Mouse (Mus musculus) embryonic fibroblast, embryonic 13.5 days (primary cell): ENCODE measurements around the gene Tmem63b. TPM values are rescaled to one million over a fixed set of nuclear protein-coding genes. Genes with fewer than 3 reads are reported as not detected.

Experiments used
- H3K27ac ChIP-seq: 2 replicates; pipeline ENCODE4 v1.5.1; 2012; ENCODE audit warnings: low read length, control low read depth, inconsistent platforms; ENCODE audit not compliant: insufficient read depth
- H3K4me1 ChIP-seq: 2 replicates; pipeline ENCODE4 v1.6.1; 2011; ENCODE audit warnings: low read length; ENCODE audit not compliant: control insufficient read depth, insufficient read depth
- H3K4me3 ChIP-seq: 2 replicates; pipeline ENCODE4 v1.5.1; 2011; ENCODE audit warnings: mild to moderate bottlenecking, control low read depth, low read length; ENCODE audit not compliant: insufficient read depth
- CTCF ChIP-seq: IDR thresholded peaks from 2 replicates; pipeline ENCODE4 v1.5.1; 2011; ENCODE audit warnings: mild to moderate bottlenecking, control low read depth, low read length, moderate library complexity, borderline replicate concordance; ENCODE audit not compliant: insufficient read depth
- POLR2A ChIP-seq: IDR thresholded peaks from 2 replicates; pipeline ENCODE4 v1.6.1; 2011; ENCODE audit warnings: low read depth, mild to moderate bottlenecking, control low read depth, low read length, moderate library complexity
- polyA plus RNA-seq: library from polyadenylated mRNA; stranded (reverse); fragments of >200 nt; gene quantifications from 2 replicates; pipeline ENCODE4 v1.2.4, GENCODE M21; 2011; ENCODE audit warnings: low read depth; ENCODE audit not compliant: missing spikeins, insufficient read length

Gene Tmem63b
- polyA plus RNA-seq: 42.8 and 54.0 TPM in 2 replicates

DNA sequence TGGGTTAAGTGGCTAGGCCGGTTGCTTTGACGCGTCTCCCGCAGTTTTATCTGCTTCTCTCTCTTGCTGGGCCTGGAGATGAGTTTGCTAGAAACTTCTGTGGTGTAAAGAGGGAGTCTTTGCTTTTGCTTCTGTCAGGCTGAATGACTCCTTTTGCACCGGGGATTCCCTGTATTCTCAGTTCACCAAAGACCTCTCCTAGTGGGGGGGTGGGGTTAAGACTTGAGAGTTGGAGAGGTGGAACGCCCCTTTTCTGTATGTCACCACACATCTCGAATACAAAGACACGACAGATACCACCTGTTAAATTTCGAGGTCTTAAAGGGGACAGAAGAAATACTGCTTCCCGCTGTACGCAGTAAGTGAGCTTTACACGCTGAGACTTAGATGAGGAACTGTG, at the start of gene Tmem63b:
Gene Tmem63b, minus strand, starts transcription at position 190 of the 400 bp plus-strand sequence.
- H3K4me1 ChIP-seq: peaks cover 6% of the 10 kb centered on the region; the same call in 1 of the 2 replicates
- H3K4me3 ChIP-seq: peak within 1 kb of the TSS; percentile 90
- H3K27ac ChIP-seq: no peak within 1 kb of the TSS
- TF ChIP-seq POLR2A (no peak), CTCF (no peak)

DNA sequence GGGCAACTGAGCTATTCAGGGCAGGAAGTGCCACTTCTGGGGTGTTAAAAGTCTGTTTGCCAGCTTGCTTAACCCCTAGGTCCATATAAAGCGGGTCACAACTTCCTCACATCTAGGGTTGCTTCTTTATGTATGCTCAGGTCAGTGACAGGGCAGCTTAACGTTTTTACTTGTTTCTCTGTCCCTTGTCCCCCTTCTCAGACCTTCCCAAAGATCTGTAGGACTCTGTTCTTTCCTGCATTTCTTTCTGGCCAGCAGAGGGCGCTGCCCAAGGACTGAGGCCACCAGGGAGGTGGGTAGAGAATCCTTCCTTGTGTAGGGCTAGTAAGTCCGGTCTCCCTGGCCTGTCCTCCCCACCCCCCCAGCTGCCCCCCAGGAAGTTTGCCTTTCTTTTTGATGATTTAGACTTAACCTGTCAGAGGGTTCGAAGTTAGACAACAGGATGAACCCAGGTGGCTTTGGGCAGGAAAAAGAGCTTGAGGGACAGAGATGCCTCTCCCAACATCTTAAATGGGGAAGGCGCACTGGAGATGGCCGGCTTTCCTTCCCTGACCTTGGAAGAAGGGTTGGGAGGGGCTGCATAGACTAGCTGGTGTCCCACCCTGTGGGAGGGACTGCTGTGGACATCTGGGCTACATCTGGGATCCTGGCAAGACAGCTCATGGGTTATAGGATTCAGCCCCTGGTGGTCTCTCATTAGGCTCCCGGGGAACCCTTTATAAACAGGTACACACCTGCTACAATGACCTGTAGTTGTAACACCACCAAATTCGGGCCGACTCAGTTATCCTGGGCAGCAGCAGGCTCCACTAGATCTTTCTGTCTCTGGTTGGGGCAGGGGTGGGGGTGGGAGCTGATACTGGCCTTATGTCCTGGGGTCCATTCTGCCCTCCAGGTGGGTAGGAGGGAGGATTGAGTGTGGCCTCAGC, 48.9 kb upstream of the Tmem63b start:
- Histone ChIP-seq H3K4me3 (peak overlapping the region; percentile 47; the same call in 1 of the 2 replicates), H3K4me1 (peaks cover 6% of the 10 kb centered on the region; the same call in 1 of the 2 replicates), H3K27ac (peak overlapping the region; percentile 50)
- TF ChIP-seq CTCF (peak; percentile 76; the same call in 1 of the 2 replicates), POLR2A (peak; percentile 41)

DNA sequence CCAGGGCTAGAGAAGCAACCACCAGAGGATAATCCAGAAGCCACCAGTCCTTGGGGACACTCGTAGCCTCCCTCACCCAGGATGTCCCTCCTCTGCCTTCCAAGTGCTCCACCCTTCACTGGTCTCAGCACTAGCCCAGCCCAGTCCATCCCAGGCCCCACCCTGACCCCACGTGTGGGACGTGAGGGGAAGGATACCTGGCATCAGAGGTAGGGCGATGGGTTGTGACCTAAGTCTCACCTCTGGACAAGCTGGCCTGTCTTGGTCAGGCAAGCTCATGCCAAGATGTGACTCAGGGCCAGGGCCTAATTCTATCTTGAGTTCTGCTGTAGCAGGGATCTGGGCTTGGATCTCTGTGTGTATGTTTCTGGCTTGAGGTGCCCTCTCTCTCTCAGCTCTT, 48.2 kb upstream of the Tmem63b start:
- Histone ChIP-seq H3K4me3 (no peak overlapping the region), H3K27ac (no peak overlapping the region), H3K4me1 (peaks cover 6% of the 10 kb centered on the region; the same call in 1 of the 2 replicates)
- TF ChIP-seq POLR2A (no peak), CTCF (no peak)

DNA sequence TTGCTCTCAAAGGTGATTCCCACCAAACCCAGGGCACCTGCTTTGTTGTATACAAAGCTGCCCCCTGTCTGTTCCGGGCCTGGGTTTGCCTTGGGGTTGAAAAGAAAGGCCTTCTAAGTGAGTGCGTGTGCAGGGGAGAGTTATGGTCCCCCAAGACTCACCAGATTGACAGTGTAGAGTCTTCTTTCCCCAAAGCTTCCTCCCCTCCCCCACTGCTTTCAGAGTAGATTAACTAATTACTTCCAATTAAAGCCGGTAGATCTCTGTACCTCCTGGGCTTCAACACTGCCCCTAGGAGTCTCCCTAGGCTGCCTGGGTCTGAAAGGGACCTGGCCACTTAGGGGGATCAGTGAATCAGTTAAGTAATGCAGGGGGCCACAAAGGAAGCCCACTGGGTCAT, 47.6 kb upstream of the Tmem63b start:
- Histone ChIP-seq H3K4me3 (no peak overlapping the region), H3K4me1 (peaks cover 6% of the 10 kb centered on the region; the same call in 1 of the 2 replicates), H3K27ac (no peak overlapping the region)
- TF ChIP-seq CTCF (no peak), POLR2A (no peak)

DNA sequence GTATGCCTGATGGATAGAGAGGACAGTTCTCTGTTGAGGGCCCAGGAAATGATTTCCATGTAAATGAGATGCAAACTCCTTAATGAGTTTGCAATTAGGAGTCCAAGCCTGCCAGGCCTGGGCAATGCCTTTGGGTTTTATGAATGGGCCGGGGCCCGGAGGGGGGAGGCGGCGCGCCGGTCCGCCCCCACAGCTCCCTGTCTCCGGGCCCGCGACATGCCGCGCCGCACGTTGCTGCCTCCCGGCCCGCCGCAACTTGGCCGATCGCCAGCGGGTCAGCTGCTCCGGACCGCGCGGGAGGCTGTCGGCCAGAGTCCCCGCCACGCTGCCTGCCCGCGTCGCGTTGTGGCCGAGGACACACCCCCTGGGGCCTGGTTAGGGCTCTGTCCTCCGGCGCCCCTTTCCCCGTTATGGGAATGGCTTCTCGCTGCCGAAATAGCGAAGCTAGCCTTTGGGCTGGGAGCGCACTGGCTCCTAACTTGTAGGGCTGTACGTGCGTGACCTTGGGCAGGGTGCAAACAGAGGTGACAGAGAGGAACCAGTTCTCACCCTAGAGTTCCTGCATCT, 47.1 kb upstream of the Tmem63b start, which contains the start of gene 1600014C23Rik:
Gene 1600014C23Rik, minus strand, starts transcription at position 110 of the 567 bp plus-strand sequence.
- H3K27ac ChIP-seq: no peak within 1 kb of the TSS
- peaks cover 6% of the 10 kb centered on the region; the same call in 1 of the 2 replicates for H3K4me1 ChIP-seq
- H3K4me3 ChIP-seq: no peak within 1 kb of the TSS
- no peak for TF ChIP-seq POLR2A
- TF ChIP-seq CTCF: no peak

DNA sequence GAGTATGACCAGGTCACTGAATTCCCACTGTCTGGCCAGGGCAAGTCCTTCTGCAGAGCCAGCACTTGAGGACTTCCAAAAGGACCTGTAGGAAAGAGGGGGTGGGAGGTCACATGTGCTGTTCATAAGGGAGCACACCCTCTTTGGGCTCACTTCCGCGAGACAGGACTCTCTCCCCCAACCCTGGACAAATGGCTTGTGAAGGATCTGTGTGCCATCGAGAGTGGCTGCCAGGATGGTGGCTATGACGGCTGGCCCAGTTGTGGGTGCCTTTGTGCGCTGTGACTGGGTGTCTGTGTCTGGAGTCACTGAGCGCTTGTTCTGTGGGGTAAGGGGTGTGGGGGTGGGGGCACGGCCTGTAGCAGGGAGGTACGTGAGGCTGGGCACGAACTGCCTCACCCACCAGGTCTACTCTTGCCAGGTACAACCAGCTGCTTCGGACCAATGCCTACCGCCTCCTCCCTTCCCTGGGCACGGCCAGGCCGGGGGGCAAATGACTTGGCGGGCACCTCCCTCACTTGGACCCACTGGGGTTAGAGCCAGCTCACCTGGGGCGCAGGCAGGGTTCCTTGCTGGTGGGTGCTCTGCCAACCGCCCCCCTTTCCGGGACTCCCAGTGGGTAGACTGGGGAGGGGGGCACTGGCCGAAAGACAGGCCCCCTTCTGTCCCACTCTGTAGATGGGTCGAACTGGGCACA, 46.5 kb upstream of the Tmem63b start:
- Histone ChIP-seq H3K4me3 (no peak overlapping the region), H3K4me1 (peaks cover 6% of the 10 kb centered on the region; the same call in 1 of the 2 replicates), H3K27ac (no peak overlapping the region)
- TF ChIP-seq POLR2A (no peak), CTCF (no peak)

DNA sequence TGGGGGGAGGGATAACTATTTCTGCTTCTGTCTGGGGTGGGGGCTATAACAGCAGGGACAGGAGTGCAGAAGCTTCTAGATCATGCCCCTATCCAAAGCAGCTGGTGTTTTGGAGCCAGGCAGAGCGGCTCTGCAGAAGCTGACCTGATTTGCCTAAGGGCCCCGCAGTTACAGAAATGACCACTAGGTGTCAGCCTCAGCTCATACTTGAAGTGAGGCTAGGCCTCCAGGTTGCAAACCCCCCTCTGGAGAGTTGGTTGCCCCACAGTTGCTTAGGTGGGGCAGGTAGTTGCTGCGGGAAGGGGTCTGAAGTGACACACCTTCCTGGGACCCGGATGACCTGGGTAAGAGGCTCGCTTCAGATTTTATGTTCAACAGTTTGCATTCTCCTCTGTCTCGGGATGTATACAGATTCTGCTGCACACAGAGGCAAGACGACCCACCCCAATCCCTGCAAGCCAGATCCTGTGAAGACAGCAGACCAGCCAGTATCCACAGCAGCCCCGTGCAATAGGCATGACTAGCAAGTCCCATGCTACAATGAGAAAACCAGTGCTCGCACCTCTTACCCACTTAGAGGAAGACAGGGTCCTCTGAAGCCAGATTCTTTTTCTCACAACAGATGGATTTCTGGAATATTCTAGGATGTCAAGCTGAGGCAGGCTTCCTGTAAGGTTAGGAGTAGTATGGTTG, 44.6 kb upstream of the Tmem63b start:
- Histone ChIP-seq H3K27ac (no peak overlapping the region), H3K4me1 (0 out of 2 replicates have a peak, but pooled peaks cover 6% of the 10 kb centered on the region), H3K4me3 (no peak overlapping the region)
- TF ChIP-seq CTCF (peak; percentile 52; the same call in 1 of the 2 replicates), POLR2A (no peak)

DNA sequence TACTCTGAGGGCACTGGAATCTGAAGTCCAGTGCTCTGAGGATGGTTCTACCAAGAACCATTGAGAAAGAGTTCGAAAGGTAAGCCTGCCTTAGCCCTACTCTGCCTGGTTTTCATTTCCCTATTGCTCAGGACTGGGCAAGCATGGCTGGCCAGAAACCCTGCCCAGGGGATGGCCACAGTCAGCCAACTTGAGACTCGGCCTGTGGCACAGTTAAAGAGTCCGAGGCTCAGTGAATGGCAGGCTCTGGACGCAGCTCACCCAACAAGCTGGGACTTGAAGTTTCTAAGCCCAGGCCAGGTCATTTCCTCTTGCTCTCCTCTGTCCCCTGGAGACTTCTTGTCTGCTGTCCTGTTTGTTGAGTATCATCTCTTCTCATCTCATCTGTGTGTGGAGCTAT, 44.0 kb upstream of the Tmem63b start:
- Histone ChIP-seq H3K4me3 (no peak overlapping the region), H3K27ac (no peak overlapping the region), H3K4me1 (0 out of 2 replicates have a peak, but pooled peaks cover 3% of the 10 kb centered on the region)
- TF ChIP-seq POLR2A (no peak), CTCF (no peak)

DNA sequence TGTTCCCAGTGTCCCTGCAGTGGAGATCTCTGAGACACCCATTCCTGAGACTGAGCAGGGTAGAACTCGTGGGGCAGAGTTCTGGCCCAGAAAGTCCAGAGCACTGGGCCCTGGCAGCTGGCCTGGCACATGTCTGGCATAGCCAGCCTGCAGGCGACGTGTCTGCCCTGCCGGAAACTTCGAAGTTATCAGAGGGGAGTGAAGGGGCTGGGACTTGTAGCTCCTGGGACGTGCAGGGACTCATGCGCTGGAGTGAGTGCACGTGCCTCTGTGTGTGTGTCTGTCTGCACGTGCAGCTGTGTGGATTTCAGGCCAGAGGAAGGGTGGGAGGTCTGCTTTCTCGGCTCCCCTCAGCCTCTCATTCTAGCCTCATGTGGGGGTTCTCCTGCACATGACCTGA, 42.7 kb upstream of the Tmem63b start:
- Histone ChIP-seq H3K4me1 (no peaks in the 10 kb centered on the region), H3K27ac (no peak overlapping the region), H3K4me3 (no peak overlapping the region)
- no peak for TF ChIP-seq CTCF
- TF ChIP-seq POLR2A: no peak
